Mouse (Mus musculus): Measurements from ENCODE around the gene Slc35g3.

Gene Slc35g3

DNA sequence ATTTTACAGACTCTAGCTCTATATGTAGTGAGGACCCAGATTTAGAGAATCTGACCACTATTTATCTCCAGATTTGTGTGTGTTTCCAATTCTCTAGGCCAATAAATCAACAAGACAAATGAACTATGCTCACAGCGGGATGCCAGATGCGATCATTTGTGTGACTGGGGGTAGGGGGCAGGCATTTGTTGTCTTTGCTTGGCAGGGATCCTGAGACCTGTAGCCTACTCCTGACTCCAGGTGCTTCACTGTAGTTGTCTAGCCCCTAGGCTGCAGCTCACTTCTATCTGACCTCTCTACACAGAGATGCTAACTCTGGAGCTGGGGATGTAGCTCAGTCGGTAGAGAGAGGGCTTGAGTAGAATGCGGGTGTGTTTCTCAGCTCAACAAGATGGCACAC lies 20.1 kb upstream of the Slc35g3 start:
- no peak for DNase-seq

DNA sequence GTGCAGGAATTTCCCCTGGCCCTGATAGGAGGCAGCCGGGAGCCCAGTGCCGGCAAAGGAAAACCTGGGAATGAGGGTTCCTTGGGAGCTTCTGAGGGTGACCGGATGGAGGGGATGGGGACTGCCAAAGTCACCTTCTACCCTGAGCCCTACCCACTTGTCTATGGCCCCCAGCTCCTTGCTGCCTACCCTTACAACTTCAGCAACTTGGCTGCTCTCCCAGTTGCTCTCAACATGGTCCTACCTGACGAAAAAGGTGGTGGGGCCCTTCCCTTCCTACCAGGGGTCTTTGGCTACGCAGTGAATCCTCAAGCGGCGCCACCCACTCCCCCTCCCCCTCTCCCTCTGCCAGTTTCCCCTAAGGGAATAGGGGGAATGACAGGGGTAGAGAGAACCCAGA lies 17.2 kb upstream of the Slc35g3 start:
- no peak for DNase-seq

DNA sequence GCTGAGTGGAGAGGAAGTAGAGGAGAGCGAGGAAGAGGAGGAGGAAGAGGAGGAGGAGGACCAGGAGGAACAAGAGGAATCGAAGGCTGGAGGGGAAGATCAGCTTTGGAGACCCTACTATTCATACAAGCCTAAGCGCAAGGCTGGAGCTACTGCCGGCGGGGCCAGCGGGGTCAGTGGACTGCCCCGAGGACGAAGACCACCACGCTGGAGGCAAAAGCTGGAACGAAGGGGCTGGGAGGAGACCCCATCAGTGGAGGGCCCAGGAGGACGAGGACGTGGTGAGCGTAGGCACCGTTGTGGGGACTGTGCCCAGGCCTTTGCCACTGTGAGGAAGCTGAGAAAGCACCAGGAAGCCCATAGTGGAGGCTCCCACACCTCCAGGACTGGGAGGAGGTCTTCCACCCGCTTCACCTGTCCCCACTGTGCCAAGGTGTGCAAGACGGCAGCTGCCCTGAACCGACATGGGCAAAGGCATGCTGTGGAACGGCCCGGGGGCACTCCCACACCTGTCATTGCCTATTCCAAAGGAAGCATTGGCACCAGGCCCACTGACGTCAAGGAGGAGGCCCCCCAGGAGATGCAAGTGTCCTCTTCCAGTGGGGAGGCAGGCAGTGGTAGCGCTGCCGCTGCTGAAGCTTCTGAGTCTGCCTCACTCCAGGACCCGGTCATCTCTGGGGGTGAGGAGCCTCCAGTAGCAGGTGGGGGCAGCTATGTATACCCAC lies 16.7 kb upstream of the Slc35g3 start:
- DNase-seq = no peak

DNA sequence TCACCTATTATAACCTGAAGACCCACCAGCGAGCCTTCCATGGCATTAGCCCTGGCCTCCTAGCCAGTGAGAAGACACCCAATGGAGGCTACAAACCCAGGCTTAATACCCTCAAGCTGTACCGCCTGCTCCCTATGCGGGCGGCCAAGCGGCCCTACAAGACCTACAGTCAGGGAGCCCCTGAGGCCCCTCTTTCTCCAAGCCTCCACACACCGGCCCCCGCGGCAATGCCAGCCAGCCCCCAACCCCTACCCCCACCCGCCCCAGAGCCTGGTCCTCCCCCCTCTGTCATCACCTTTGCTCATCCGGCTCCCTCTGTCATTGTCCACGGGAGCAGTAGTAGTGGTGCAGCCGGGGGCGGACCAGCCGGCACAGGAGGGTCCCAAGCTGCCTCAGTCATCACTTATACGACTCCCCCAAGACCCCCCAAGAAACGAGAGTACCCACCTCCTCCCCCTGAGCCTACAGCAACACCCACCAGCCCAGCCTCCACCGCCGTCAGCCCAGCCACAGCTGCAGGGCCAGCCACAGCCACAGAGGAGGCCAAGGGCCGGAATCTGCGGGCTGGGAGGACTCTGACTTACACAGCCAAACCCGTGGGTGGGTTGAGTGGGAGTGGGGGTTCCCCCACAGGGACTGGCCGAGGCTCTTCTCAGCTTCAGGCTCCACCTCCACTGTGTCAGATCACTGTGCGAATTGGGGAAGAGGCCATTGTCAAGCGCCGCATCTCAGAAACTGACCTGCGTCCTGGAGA lies 15.9 kb upstream of the Slc35g3 start:
- no peak for DNase-seq

DNA sequence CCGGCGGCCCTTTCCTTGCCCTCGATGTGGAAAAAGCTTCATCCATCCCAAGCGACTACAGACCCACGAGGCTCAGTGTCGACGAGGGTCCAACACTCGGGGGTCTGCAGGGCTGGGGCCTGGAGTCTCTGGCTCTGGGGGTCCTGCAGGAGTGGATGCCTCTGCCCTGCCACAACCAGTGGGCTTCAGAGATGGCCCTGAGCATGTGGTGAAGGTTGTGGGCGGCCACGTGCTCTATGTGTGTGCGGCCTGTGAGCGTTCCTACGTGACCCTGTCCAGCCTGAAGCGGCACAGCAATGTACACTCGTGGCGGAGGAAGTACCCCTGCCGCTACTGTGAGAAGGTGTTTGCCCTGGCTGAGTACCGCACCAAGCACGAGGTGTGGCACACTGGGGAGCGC lies 14.7 kb upstream of the Slc35g3 start:
- no peak for DNase-seq

- DNase-seq = no peak
These were observed 13.9 kb upstream of the Slc35g3 start for GRCm38 (mm10) chr11:69775716-69776115.

GRCm38 (mm10) chr11:69774961-69775360 lies 13.2 kb upstream of the Slc35g3 start:
- DNase-seq = no peak

DNA sequence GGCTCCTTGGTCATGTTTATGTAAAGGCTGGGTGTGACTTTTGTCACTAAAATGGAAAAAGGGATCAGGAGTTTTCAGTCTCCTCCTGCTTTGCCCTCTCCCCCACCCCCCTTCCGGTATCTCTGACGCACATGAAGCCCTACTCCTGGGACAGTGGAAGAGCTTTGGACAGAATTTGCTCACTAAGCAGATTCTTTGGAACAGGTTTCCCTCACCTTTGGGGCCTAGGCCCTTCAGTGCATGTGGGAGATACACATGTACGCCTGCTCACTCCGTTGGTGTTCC lies 5.8 kb upstream of the Slc35g3 start:
- DNase-seq = no peak

- DNase-seq = no peak
These were observed 5.3 kb upstream of the Slc35g3 start for GRCm38 (mm10) chr11:69766872-69767624.

- peak; percentile 78 for DNase-seq
These were observed 4.4 kb upstream of the Slc35g3 start for GRCm38 (mm10) chr11:69766126-69766609.

DNA sequence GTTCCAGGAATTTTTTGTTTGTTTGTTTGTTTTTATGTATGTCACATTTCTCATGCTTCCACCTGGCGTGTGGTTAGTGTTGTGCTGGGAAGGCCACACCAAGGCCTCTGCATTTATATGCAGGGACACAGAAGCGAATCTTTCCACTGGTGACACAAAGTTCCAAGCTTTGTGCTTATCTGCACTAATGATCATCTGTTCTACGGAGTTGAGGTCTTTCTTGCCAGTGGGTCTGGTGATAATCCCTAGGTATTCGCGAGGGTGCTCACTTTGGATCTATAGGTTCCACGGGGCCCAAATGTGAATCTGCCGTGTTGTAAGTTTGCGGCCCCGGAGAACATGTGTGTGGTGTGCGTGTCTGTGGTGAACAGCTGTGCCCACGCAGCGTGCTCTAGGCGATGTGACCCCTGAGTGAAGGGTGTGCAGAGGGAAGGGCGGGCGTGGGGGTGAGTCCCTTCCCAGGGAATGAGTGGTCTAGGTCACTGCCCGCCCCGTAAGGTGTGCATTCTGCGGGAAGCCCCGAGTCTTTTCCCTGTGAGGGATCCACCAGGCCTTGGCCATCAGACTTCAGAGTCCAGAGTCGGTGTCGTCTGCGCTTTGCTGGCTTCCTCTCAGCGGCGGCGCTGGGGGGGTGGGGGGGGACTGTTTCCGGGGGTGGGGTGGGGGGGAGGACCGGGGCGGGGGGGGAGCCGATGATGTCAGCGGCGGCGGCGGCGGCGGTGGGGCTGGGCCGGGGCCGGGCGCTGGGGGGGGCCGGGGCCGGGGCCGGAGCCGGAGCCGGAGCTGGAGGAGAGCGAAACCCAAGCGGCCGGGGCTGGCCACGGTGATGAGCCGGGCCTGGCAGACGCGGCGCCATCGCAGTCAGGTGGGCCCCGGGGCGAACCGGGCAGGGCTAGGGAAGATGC lies 3.7 kb upstream of the Slc35g3 start, which contains the start of gene Zbtb4:
TSS of gene Zbtb4 (plus strand) at position 692 of the 905 bp plus-strand sequence.
- peak; percentile 37 for DNase-seq

DNA sequence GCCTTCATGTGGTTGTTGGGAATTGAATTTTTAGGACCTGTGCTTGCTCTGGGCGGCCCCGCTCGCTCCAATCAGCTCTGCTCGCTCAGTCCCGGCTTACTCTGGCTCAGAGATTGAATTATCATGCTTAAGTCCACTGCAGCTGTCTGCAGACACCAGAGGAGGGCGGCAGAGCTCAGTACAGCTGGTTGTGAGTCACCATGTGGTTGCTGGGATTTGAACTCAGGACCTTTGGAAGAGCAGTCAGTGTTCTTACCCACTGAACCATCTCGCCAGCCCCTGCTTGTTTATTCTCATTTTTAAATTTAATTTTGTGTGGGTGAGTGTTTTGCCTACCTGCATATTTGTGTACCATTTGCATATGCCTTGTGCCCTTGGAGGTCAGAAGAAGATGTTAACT lies 1.8 kb upstream of the Slc35g3 start:
- no peak for DNase-seq

GRCm38 (mm10) chr11:69760901-69761200 lies 917 bp downstream of the Slc35g3 start:
- no peak for DNase-seq

DNA sequence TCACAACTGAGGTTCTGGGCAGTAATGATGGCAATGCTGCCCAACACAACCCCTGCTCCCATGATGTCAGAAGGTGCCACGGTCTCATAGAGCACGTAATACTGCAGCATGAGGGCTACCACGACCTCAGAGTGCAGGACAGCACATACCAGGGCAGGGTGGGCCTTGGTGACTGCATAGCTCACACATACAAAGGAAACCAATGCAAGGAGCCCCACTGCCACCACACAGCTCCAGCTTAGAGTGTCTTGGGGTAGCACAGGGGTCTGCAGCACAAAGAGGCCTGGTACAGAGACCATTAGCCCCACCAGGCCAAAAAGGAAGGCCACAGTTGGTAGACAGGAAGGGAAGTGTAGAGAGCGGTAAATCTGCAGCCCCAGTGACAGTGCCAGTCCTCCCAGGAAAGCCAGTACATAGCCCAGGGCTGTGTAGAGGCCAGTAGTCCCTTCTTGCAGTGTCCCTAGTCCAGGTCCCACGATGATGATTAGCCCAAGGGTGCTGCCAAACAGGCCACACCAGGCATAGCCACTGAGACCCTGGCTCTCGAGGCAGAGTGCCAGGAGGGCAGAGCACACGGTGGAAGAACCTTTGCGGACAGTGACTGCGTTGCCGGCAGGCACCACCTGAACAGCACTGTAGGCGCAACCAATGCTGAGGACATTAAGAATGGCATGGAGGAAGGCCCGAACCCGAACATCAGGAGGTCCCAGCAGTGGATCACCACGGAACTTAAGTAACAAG lies 1.4 kb downstream of the Slc35g3 start:
- no peak for DNase-seq

DNA sequence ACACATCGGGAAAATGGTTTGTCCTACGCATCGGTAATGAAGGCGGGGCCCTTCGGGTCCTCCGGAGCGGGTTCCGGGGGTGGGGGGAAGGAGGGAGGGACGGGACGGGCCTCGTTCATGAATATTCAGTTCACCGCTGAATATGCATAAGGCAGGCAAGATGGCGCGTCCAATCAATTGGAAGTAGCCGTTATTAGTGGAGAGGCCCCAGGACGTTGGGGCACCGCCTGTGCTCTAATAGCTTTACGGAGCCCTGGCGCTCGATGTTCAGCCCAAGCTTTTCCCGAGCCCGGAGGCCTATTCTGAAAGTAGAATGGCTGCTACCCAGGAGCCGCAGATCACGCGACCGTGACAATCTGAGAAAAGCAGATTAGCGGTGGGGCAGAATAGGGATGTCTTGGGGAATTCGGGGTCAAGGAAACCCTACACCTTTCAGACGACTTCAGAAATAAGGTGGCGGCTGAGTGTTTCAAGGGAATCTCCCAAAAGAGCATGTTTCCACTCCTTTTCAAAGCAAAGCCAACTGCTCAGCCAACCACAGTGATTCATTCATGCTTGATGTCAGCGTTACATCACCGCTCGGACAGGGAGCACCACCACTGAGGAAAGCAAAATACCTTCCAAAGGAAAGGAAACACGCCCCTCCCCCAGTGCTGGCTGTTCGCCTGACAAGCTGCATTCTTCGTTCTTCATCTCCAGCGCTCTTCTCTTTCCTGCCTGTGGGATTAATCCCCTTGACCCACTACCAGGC lies 2.6 kb downstream of the Slc35g3 start:
- peak; percentile 91 for DNase-seq

- DNase-seq = peak; percentile 97
These were observed 3.2 kb downstream of the Slc35g3 start, which contains the start of gene Polr2a for GRCm38 (mm10) chr11:69758478-69758970. TSS of gene Polr2a (minus strand) at chr11:69758637.

- peak; percentile 97 for DNase-seq
These were observed 3.7 kb downstream of the Slc35g3 start for GRCm38 (mm10) chr11:69758090-69758456.

- no peak for DNase-seq
These were observed 4.3 kb downstream of the Slc35g3 start for GRCm38 (mm10) chr11:69757303-69758089.

DNA sequence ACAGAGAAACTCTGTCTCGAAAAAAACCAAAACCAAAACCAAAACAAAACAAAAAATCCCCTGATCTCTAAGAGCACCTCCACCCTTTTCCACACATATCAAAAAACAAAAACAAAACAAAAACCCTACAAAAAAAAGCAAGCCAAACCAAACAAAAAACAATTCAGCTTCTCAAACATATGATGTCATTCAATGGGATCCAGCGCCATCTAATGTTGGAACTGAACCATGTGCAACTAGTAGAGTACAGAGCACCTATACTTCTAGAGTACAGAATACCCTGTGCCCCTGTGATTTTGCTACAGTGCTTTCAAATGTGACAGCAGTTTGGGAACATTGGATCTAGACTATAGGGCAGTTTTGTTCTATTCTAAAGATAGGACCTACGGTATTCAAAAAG lies 7.1 kb downstream of the Slc35g3 start:
- DNase-seq = no peak

DNA sequence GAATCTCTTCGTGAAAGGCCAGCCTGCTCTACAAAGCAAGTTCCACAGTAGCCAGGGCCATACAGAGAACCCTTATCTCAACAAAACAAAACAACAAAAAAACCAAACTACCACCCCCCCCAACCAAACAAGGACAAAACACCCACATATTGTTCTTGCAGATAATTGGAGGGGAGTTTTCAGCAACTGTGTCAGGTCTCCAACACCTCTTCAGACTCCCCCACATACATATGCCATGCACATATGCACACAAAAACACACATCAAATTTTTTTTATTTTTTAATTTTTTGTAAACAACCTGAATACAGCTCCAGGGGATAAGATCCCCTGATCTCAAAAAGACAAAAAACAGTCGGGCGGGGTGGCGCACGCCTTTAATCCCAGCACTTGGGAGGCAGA lies 7.5 kb downstream of the Slc35g3 start:
- DNase-seq = no peak
